Mouse (Mus musculus): ENCODE measurements at regions not wholly inside any gene's neighbourhood (a gene's known extent, or its start where the extent isn't known, plus 50 kb on each side); places are given as distances from the start of the nearest gene placed in this dataset.

DNA sequence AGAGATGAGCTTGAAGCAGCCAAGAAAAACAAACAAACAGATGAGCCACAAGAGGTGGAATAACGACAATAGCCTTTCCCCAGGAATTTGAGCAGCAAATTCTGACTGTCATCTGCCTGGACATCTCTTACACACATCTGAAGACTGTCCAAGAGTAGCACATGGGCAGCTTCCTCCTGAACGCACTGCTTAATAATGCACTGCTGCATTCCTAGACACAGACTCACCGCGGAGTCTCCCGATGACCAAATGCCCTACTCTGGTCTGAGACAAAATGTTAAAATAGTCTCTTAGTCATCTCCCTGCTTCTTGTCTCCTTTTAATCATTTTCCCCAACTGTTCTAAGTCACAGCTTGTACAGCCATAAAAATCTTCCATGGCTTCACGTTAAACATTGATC is 119.3 kb downstream of the Postn start:
- ATAC-seq (no peak), DNase-seq (no peak)
- Histone ChIP-seq H3K4me3 (ENCODE audit: low read depth, low read length) (no peak overlapping the region), H3K27ac (ENCODE audit: low read depth, low read length) (no peak overlapping the region), H3K4me1 (ENCODE audit: insufficient read depth) (no peaks in the 10 kb centered on the region), H3K9ac (no peak overlapping the region), H3K9me3 (ENCODE audit: low read length) (no peaks in the 10 kb centered on the region), H3K4me2 (ENCODE audit: low read depth) (no peak overlapping the region), H3K36me3 (ENCODE audit: insufficient read depth) (no peaks in the 10 kb centered on the region), H3K27me3 (ENCODE audit: insufficient read depth, low read length) (no peaks in the 10 kb centered on the region)
- 83% methylated on average over 6 of the region's 6 CpGs for WGBS
- no peak for TF ChIP-seq CTCF (IDR thresholded peaks at IDR 0.05; ENCODE audit: low read depth)

DNA sequence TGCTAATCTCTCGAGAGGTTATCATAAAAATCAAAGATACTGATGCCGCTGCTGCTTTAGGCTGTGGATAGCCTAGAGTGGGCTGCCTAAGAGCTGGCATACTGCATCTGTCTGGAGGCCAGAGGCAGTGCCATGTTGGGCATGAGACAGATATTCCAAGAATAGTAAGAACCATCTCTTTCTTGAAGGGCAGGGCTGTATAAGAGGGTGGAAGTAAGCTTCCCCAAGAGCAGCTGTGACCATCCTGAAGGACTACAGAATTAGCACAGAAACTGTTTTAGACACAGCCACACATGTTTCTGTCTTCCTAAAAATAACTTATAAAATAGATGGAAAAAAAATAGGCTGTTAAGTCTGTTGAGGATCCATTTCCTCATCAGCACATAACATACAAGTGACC is 126.4 kb downstream of the Postn start:
- Histone ChIP-seq H3K4me2 (ENCODE audit: low read depth) (no peak overlapping the region), H3K9ac (no peak overlapping the region), H3K36me3 (ENCODE audit: insufficient read depth) (no peaks in the 10 kb centered on the region), H3K27ac (ENCODE audit: low read depth, low read length) (no peak overlapping the region), H3K27me3 (ENCODE audit: insufficient read depth, low read length) (no peaks in the 10 kb centered on the region), H3K4me1 (ENCODE audit: insufficient read depth) (no peaks in the 10 kb centered on the region), H3K4me3 (ENCODE audit: low read depth, low read length) (no peak overlapping the region), H3K9me3 (ENCODE audit: low read length) (no peaks in the 10 kb centered on the region)
- no peak for DNase-seq
- no peak for ATAC-seq
- TF ChIP-seq CTCF (IDR thresholded peaks at IDR 0.05; ENCODE audit: low read depth), result no peak
- WGBS, result 98% methylated on average over 2 of the region's 2 CpGs

DNA sequence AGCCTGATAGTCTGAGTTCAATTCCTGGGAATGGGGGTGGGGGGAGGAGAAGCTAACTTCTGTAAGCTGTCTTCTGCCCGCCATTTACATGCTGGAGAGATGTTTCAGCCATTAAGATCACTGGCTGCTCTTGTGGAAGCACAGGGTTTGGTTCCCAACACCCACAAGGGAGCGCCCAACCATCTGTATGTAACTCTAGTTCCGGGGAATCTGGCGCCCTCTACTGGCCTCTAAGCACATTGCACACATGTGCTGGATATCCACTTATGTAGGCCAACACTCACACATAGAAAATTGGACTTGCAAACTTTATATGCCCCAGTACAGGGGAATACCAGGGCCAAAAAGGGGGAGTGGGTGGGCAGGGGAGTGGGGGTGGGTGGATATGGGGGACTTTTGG is 126.9 kb downstream of the Postn start:
- no peak overlapping the region for H3K4me3 ChIP-seq (ENCODE audit: low read depth, low read length)
- WGBS, result 72% methylated on average over 4 of the region's 4 CpGs
- H3K4me2 ChIP-seq (ENCODE audit: low read depth), result no peak overlapping the region
- no peaks in the 10 kb centered on the region for H3K9me3 ChIP-seq (ENCODE audit: low read length)
- ATAC-seq (no peak), DNase-seq (no peak)
- no peak; the same call in 1 of the 2 replicates for TF ChIP-seq CTCF (IDR thresholded peaks at IDR 0.05; ENCODE audit: low read depth)
- no peak overlapping the region for H3K27ac ChIP-seq (ENCODE audit: low read depth, low read length)
- no peak overlapping the region for H3K9ac ChIP-seq
- H3K4me1 ChIP-seq (ENCODE audit: insufficient read depth), result no peaks in the 10 kb centered on the region
- no peaks in the 10 kb centered on the region for H3K27me3 ChIP-seq (ENCODE audit: insufficient read depth, low read length)
- H3K36me3 ChIP-seq (ENCODE audit: insufficient read depth), result no peaks in the 10 kb centered on the region

DNA sequence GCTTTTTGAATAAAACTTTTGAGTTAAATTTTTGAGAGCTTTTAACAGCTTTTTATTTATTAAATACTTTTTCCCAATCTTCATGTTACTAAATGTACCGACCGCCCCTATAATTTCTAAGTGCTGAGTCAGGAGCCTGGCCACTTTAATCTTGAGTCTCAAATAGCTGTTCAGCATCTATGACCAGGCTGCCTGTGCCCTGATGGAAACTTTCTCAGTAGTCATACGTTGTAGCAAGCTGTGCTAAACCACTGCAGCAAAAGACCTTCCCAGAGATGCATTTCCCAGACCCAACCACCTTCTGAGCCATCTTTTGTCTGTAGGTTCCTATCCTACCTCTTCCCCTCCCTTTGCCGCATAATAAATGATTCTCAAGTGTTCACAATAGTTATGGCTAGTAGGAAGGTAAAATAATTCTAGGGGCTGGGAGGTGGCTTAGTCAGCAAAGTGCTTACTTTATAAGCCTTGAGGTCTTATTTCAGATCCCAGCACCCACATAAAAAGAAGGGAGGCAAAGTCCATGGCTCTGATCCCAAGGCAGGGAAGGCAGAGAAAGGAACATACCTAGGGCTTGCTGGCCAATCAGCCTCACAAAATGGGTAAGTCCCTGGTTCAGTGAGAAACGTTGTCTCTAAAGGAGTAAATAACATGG is 129.5 kb downstream of the Postn start:
- H3K4me2 ChIP-seq (ENCODE audit: low read depth), result no peak overlapping the region
- ATAC-seq (no peak), DNase-seq (no peak)
- no peak for TF ChIP-seq CTCF (IDR thresholded peaks at IDR 0.05; ENCODE audit: low read depth)
- H3K27ac ChIP-seq (ENCODE audit: low read depth, low read length), result no peak overlapping the region
- no peak overlapping the region for H3K4me3 ChIP-seq (ENCODE audit: low read depth, low read length)
- WGBS, result 86% methylated on average over 5 of the region's 5 CpGs
- H3K4me1 ChIP-seq (ENCODE audit: insufficient read depth), result no peaks in the 10 kb centered on the region
- H3K9me3 ChIP-seq (ENCODE audit: low read length), result no peaks in the 10 kb centered on the region
- no peaks in the 10 kb centered on the region for H3K36me3 ChIP-seq (ENCODE audit: insufficient read depth)
- no peaks in the 10 kb centered on the region for H3K27me3 ChIP-seq (ENCODE audit: insufficient read depth, low read length)
- H3K9ac ChIP-seq, result no peak overlapping the region

DNA sequence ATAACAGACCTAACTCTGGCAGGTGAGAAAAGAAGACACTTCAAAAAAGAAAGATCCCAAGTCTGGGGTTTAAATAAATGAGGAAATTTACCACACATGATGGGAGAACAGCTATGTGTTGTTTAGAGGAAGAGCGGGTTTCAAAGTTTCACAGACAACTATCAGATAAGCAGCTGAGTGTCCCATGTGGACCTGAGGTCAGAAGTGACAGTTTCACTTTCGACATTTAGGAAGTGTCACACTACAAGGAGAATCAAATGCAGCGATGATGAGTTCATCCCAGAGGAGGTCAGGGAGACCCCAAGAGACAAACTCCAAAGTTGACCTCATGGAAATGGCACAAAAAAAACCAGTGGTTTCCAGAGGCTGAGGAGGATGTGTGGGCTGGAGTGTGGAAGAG is 132.7 kb downstream of the Postn start:
- Histone ChIP-seq H3K4me1 (ENCODE audit: insufficient read depth) (no peaks in the 10 kb centered on the region), H3K4me3 (ENCODE audit: low read depth, low read length) (no peak overlapping the region), H3K9me3 (ENCODE audit: low read length) (no peaks in the 10 kb centered on the region), H3K27me3 (ENCODE audit: insufficient read depth, low read length) (no peaks in the 10 kb centered on the region), H3K4me2 (ENCODE audit: low read depth) (no peak overlapping the region), H3K9ac (no peak overlapping the region), H3K36me3 (ENCODE audit: insufficient read depth) (no peaks in the 10 kb centered on the region), H3K27ac (ENCODE audit: low read depth, low read length) (no peak overlapping the region)
- WGBS, result 95% methylated on average over 3 of the region's 3 CpGs
- no peak for ATAC-seq
- no peak for TF ChIP-seq CTCF (IDR thresholded peaks at IDR 0.05; ENCODE audit: low read depth)
- no peak for DNase-seq

DNA sequence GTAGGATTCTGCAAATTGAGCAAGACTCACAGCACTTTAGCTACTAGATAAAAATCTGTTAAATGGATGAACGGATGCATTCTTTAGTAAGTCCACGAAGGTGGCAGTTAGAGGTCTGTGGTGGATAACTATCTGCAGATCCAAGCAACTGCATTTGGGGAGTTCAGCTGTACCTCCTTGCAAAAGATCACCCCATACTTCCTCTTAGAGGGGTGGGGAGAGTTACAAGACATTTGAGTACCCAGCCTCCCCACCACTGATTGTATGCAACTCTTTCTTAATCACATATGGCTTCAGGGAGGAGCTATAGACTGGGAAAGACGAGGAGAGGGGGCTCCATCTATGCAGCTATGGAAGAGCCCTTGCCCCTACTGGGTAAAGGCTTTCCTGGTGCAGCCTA is 144.1 kb downstream of the Postn start:
- Histone ChIP-seq H3K27ac (ENCODE audit: low read depth, low read length) (no peak overlapping the region), H3K9me3 (ENCODE audit: low read length) (no peaks in the 10 kb centered on the region), H3K4me2 (ENCODE audit: low read depth) (no peak overlapping the region), H3K4me1 (ENCODE audit: insufficient read depth) (no peaks in the 10 kb centered on the region), H3K4me3 (ENCODE audit: low read depth, low read length) (no peak overlapping the region), H3K27me3 (ENCODE audit: insufficient read depth, low read length) (no peaks in the 10 kb centered on the region), H3K36me3 (ENCODE audit: insufficient read depth) (no peaks in the 10 kb centered on the region), H3K9ac (no peak overlapping the region)
- TF ChIP-seq CTCF (IDR thresholded peaks at IDR 0.05; ENCODE audit: low read depth), result no peak
- WGBS, result 76% methylated on average over 3 of the region's 3 CpGs
- DNase-seq (no peak), ATAC-seq (no peak)

DNA sequence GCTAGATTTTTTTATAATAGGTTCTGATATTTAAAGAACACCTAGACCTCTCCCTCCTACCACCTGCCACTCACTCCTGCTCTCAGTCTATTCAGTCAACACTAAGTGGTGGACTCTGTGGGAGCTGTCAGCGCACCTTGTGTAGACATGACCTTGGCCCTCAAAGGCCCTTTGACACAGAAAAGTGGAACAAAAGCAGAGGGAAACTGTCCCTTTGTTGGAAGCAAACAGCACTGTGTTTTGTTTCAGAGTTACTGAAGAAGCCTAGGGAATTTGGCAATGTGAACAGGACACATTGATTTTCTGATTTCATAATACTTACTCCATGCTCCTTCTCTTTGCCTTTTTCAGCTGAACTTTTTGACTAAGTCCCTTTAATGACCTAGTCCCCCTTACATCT is 146.7 kb downstream of the Postn start:
- no peak overlapping the region for H3K27ac ChIP-seq (ENCODE audit: low read depth, low read length)
- H3K4me1 ChIP-seq (ENCODE audit: insufficient read depth), result no peaks in the 10 kb centered on the region
- no peak overlapping the region for H3K4me3 ChIP-seq (ENCODE audit: low read depth, low read length)
- no peaks in the 10 kb centered on the region for H3K27me3 ChIP-seq (ENCODE audit: insufficient read depth, low read length)
- H3K9ac ChIP-seq, result no peak overlapping the region
- ATAC-seq (no peak), DNase-seq (no peak)
- no peak for TF ChIP-seq CTCF (IDR thresholded peaks at IDR 0.05; ENCODE audit: low read depth)
- H3K36me3 ChIP-seq (ENCODE audit: insufficient read depth), result no peaks in the 10 kb centered on the region
- no peak overlapping the region for H3K4me2 ChIP-seq (ENCODE audit: low read depth)
- WGBS, result 93% methylated on average over 1 of the region's 1 CpGs
- H3K9me3 ChIP-seq (ENCODE audit: low read length), result no peaks in the 10 kb centered on the region

All from forebrain, postnatal 0 days (tissue).